In genomic region chr9:49594876-49595634, GRCm38 (mm10) we compare ENCODE assay signal across 8 mouse cellular contexts.
DNase-seq lines count a peak whose midpoint lies in the region; ATAC-seq lines count a peak whose summit lies in the region.

No protein-coding gene starts in this region.

- 51% methylated on average over 7 of the region's 7 CpGs for WGBS in embryonic facial prominence, embryonic 12.5 days
- WGBS in embryonic facial prominence, embryonic 10.5 days, result 55% methylated on average over 7 of the region's 7 CpGs
- WGBS in lung, embryonic 16.5 days, result 36% methylated on average over 7 of the region's 7 CpGs
- WGBS in midbrain, embryonic 11.5 days, result 45% methylated on average over 7 of the region's 7 CpGs

- no peaks in the 10 kb centered on the region for H3K27me3 ChIP-seq in embryonic facial prominence, embryonic 12.5 days
- H3K27me3 ChIP-seq in embryonic facial prominence, embryonic 10.5 days (replicated peaks; ENCODE audit: low read depth, poor library complexity, severe bottlenecking), result no peaks in the 10 kb centered on the region
- no peaks in the 10 kb centered on the region for H3K27me3 ChIP-seq in lung, embryonic 16.5 days (ENCODE audit: control insufficient read depth, insufficient read depth, low read depth, low read length)
- no peaks in the 10 kb centered on the region for H3K27me3 ChIP-seq in midbrain, embryonic 11.5 days (ENCODE audit: control insufficient read depth, insufficient read depth, low read length)

- H3K9ac ChIP-seq in embryonic facial prominence, embryonic 12.5 days, result no peak overlapping the region
- H3K9ac ChIP-seq in lung, embryonic 16.5 days (ENCODE audit: low read length), result no peak overlapping the region
- H3K9ac ChIP-seq in midbrain, embryonic 11.5 days (ENCODE audit: low read length), result no peak overlapping the region

- peaks cover 29% of the 10 kb centered on the region for H3K4me1 ChIP-seq in embryonic facial prominence, embryonic 12.5 days
- peaks cover 31% of the 10 kb centered on the region for H3K4me1 ChIP-seq in embryonic facial prominence, embryonic 10.5 days
- H3K4me1 ChIP-seq in lung, embryonic 16.5 days (replicated peaks; ENCODE audit: control insufficient read depth, insufficient read depth, low read length), result 0 out of 2 replicates have a peak, but pooled peaks cover 4% of the 10 kb centered on the region
- peaks cover 11% of the 10 kb centered on the region for H3K4me1 ChIP-seq in midbrain, embryonic 11.5 days (ENCODE audit: control insufficient read depth, insufficient read depth, low read length)

- no peaks in the 10 kb centered on the region for H3K36me3 ChIP-seq in embryonic facial prominence, embryonic 12.5 days
- H3K36me3 ChIP-seq in embryonic facial prominence, embryonic 10.5 days (replicated peaks), result no peaks in the 10 kb centered on the region
- no peaks in the 10 kb centered on the region for H3K36me3 ChIP-seq in lung, embryonic 16.5 days (ENCODE audit: control insufficient read depth, insufficient read depth, low read length)
- no peaks in the 10 kb centered on the region for H3K36me3 ChIP-seq in midbrain, embryonic 11.5 days (ENCODE audit: control insufficient read depth, insufficient read depth, low read length)

- H3K4me3 ChIP-seq in embryonic facial prominence, embryonic 12.5 days, result no peak overlapping the region
- H3K4me3 ChIP-seq in embryonic facial prominence, embryonic 10.5 days, result no peak overlapping the region
- H3K4me3 ChIP-seq in lung, embryonic 16.5 days (ENCODE audit: low read length), result no peak overlapping the region
- H3K4me3 ChIP-seq in midbrain, embryonic 11.5 days (ENCODE audit: low read depth, low read length), result no peak overlapping the region

- no peak overlapping the region for H3K4me2 ChIP-seq in embryonic facial prominence, embryonic 12.5 days (replicated peaks)
- no peak overlapping the region for H3K4me2 ChIP-seq in lung, embryonic 16.5 days (ENCODE audit: low read depth, low read length)
- H3K4me2 ChIP-seq in midbrain, embryonic 11.5 days, result no peak overlapping the region

- intact Hi-C loops in left cerebral cortex, postnatal 25 days (cut with DNase I), result no loop called here

- 0 out of 2 replicates have a peak overlapping the region, but pooled peaks have one; percentile 17 for H3K27ac ChIP-seq in embryonic facial prominence, embryonic 12.5 days
- no peak overlapping the region for H3K27ac ChIP-seq in embryonic facial prominence, embryonic 10.5 days (replicated peaks)
- H3K27ac ChIP-seq in lung, embryonic 16.5 days (ENCODE audit: low read length), result no peak overlapping the region
- no peak overlapping the region for H3K27ac ChIP-seq in midbrain, embryonic 11.5 days (ENCODE audit: low read depth, low read length)

- DNase-seq in embryonic facial prominence, embryonic 10.5 days (ENCODE audit: low spot score), result no peak
- no peak for DNase-seq in lung, postnatal 10 days
- DNase-seq in midbrain, embryonic 11.5 days (ENCODE audit: low spot score, missing footprints), result peak; percentile 82
- no peak for DNase-seq in right cerebral cortex, adult 2 months (ENCODE audit: low spot score in 2 of 2)
- DNase-seq in adrenal gland, adult 2 months, result no peak
- no peak for DNase-seq in left cerebral cortex, postnatal 25 days (ENCODE audit: low spot score in 2 of 2)

- H3K9me3 ChIP-seq in embryonic facial prominence, embryonic 12.5 days, result no peaks in the 10 kb centered on the region
- H3K9me3 ChIP-seq in embryonic facial prominence, embryonic 10.5 days, result no peaks in the 10 kb centered on the region
- no peaks in the 10 kb centered on the region for H3K9me3 ChIP-seq in lung, embryonic 16.5 days (ENCODE audit: control insufficient read depth, low read length)
- H3K9me3 ChIP-seq in midbrain, embryonic 11.5 days (ENCODE audit: control insufficient read depth, low read length), result no peaks in the 10 kb centered on the region

- ATAC-seq in embryonic facial prominence, embryonic 12.5 days (ENCODE audit: insufficient number of reproducible peaks, insufficient read depth, low FRiP score, low TSS enrichment), result no peak
- 0 out of 2 replicates have a peak, but pooled peaks have one; percentile 51 for ATAC-seq in lung, embryonic 16.5 days (ENCODE audit: low read depth)
- no peak for ATAC-seq in midbrain, embryonic 11.5 days (ENCODE audit: low FRiP score)
